Mouse (Mus musculus) kidney, adult 18-20 months (tissue): ENCODE data around the gene Faf2.

Experiments used
- DNase-seq: peaks from one replicate; pipeline ENCODE4 v3.0.0; 2021

Faf2 gene

DNA sequence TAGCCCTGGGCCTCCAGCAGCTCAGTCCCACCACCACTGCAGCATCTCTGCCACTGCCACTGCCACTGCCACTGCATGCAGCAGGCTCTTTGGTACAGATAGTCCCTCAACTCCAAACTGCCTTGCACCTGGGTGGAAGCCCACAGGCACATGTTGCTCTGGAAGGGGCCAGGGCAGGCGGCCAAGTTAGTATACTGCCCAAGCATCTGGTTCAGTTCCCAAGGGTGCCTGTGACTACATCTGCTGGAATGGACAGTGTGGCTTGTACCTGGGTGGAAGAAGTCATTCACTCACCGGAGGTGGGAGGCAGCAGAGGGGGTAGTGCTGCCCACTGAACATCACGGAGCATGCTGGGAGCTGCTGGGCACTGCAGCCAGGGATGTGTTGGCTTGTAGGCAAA is 61.7 kb downstream of the Faf2 start:
- no peak for DNase-seq

DNA sequence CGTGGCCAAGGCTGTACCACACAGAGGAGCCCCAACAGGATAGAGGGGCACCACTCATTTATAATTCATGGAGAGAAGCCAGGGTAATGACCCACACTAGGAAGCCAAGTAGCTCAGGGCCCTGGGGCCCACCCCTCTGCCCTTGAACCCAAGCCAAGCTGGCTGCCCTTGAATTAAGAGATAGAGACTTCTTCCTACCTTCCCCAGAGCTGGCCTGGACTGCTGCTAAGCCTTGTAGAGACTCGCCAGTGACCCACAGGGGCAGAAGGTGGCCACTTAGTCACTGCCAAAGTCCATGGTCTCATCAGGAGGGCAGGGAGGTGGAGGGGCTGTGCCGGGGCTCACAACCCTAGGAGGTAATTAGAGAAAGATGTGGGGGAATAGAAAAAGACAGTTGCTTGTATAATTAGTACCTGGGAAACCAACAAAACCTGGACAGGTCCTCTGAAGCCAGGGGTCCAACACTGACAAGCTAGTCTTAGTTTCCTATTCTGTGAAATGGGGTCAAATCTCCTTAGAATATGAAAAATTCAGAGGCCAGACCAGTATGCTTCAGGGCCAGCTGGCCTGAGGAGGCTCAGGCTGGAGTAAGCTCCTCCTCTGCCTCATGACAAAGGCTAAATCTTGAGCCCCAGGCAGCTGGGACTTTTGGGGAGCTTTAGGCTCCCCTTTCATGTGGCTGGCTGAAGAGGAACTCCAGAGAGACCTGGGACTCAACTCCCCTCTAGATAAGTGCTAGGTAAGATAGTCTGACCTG is 62.7 kb downstream of the Faf2 start:
- no peak for DNase-seq

DNA sequence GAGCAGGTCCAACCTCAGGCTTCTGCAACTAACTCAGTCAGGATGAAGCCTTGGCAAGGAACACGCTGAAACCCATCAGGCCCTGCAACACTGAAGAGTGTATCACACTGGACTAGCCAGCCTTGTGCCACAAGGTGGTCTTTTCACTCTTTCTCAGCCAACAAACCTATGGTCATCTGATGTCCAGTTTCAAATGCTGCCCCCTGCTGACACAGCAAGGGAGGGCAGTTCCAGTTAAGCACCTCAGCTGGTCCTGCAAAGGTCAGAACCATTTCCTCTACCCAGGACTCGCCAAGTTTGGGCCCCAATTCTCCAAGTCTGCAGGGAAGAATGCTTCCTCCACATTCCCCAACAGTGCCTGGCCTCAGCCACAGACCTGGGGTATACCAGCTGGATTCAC is 63.6 kb downstream of the Faf2 start:
- peak; percentile 76 for DNase-seq

DNA sequence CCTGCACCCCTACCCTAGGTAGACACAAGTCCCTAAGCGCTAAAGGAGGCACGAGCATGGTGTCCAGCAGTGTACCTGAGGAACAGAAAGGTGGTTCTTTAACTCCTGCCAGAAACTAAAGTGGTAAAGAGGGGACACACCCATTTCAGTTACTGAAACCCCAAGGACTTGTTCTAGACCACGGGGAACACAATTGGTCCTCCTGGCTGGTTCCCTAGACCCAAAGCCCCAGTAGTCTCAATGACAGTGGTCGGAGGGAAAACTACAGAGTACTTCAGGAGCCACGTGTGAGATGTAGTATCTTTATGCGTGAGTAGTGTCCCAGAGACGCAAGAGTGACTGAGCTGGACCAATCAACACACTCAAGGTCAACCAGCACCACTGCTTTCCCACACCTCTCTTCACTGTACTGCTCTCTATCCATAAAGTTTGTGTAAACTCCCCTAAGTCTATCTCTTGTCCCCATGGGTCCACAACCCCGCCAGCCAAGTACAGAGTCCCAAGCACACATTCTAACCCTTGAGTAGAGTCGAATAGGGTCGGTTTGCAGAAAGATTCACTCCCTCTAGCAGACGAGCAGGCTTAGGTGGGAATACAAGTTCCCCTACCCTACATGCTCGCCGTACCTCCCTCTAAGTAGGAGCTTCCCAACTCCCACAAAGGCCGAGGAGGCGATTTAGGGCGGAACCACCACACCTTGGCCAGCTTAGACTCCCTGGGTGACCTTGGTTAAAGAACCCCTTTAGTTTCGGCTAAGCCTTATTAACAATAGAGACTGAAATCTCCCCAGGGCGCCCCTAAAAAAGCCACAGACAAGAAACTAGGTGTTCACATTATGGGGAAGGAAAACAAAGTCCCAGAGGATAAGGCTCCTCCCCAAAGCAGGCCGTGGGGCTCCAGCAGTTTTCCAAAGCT is 64.8 kb downstream of the Faf2 start:
- DNase-seq = no peak

- DNase-seq = peak; percentile 81
These were observed 65.5 kb downstream of the Faf2 start for GRCm38 (mm10) chr13:54687096-54687495.

- DNase-seq = peak; percentile 99
These were observed 66.2 kb downstream of the Faf2 start for GRCm38 (mm10) chr13:54687575-54688424.

GRCm38 (mm10) chr13:54690151-54690740 is 68.7 kb downstream of the Faf2 start:
- DNase-seq = no peak

GRCm38 (mm10) chr13:54691737-54692136 is 70.2 kb downstream of the Faf2 start:
- no peak for DNase-seq

GRCm38 (mm10) chr13:54692711-54693557 is 71.3 kb downstream of the Faf2 start:
- DNase-seq = no peak

DNA sequence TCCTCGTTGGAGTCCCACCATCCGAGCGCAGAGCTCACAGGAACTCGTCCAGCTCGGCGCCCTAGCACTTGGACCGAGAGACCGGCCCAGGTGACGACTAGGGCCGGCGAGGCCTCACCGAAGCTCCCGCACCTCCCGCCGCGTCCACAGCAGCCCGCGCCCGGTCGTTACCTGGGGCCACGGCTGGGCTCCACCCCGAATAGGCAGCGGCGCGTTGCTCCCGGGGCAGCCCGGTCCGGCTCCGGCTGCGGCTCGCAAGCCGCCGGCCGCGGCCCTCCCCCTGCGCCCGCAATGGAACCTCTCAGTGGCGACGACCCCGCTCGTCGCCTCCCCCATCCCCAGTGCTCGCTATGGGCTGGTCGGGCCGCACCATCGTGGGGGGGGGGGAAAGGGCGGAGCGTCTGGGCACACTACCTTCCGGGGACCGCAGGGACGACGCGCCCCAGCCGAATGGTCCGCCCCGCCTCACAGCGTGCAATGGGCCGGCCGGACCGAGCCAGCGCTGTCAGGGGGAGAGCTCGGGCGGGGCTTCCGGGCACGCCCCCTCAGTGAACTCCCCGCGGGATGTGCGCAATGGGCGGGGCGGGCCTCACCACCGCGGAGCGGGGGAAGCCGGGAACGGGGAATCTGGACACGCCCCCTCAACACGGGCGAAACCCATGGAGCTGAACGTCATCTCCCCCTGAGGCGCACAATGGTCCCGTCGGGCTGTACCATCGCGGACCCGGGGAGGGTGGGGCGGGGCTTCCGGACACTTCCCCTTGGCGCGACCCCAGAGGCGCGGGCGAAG is 72.2 kb downstream of the Faf2 start, which contains the start of gene Rnf44:
Gene Rnf44 (minus strand): TSS at position 350 of the 790 bp plus-strand sequence.
- DNase-seq = peak; percentile 98

DNA sequence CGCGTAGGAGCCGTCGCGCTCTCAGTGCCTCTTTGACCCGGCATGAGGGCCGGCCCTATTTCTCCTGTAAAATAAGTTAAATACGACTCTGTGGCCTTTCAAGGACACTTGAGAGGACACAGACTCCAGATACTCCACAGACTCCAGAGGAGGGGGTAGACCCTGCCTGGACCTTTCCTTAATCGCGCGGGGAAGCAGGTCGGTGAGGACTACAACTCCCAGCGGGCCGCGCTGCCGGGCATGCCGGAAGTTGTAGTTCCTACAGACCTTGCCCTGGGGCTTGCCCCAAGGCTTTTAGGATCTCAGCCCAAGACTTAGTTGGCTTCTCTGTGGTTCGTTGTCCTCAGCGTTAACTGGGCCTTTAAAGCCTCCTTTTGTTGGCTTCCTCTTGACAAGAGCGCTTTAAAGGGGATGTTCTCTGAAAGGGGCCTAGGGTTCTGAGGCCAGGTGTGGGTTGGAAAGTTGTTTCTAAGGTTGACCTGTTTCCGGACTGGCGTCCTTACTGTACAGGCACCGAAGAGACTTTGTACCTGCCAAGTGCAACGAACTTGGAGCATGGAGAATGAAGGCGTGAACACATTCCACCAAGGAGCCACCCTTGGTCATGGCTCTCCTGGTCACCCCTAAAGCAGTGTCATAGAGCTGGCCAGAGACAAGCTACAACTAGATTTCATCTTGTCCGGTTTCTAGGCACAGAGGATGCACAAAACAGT is 72.9 kb downstream of the Faf2 start:
- DNase-seq = peak; percentile 96

DNA sequence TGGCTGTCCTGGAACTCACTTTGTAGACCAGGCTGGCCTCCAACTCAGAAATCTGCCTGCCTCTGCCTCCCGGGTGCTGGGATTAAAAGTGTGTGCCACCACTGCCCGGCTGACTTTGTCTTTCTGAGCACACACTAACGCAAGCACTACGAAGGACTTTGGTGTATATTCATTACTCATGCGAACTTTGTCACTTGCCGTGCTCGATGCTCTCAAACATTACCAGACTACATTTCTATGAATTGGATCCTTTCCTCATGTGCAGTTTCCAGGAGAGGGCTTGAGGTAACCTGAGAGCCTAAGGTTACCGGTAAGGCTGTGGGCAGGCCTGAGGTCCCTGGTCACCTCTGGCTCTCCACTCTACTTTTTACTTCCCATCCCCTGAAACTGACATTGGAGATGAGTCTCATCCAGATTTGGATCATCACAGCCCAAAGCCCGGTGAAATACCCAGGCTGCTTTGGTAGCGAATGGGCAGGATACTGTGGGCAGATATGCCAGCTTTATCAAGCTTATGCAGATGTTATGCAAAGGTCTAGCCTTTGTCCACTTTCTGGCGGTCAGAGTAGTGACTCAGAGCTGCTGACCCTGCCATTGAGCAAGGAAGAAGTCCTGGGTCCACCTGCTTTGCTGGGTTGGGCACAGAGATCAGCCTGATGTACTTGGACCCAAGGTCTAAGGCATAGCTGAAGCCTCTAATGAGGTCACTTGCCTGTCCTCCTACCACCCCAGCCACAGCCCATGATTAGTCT is 74.1 kb downstream of the Faf2 start:
- no peak for DNase-seq

DNA sequence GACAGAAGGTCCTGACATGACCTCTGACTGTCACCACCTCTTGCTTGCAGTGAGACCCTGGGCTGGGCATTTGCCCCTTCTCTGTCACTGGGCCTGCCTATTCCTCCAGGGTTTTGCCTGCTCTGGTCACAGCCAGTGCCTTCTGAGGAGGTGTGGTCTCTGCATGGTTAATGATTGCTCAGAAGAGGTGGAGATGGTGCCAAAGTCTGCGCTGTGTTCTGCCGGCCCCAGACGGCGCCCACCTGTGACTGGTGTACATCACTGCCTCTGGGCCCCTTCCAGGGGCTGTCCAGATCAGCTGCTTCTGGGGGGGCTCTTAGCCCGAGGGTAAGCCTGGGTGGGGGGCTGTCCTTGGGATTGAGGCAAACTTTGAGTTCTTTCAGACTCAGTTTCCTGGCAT is 79.7 kb downstream of the Faf2 start, which contains the start of gene Cdhr2:
Gene Cdhr2 (plus strand): TSS at position 219 of the 400 bp plus-strand sequence.
- DNase-seq = peak; percentile 78

DNA sequence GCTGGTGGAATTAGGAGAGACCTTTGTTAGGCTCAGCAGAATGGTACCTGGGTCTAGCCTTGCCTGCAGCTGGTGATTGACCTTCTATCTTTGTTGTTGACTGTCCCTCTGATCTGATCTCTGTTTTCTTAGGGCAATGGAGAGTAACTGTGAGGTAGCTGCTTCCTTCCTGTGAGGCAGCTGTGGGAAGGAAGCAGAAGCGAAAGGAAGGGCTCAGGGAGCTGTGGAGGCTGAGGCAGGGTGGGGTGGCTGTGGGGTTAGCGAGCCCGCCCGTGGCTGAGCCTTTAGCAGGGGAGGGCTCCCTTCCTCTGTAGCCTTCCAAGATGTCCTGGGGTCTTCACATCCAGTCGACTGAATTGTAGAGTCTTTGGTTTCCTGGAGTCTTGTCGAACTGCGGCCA is 80.9 kb downstream of the Faf2 start:
- DNase-seq = no peak

- no peak for DNase-seq
These were observed 83.3 kb downstream of the Faf2 start for GRCm38 (mm10) chr13:54704890-54705289.

DNA sequence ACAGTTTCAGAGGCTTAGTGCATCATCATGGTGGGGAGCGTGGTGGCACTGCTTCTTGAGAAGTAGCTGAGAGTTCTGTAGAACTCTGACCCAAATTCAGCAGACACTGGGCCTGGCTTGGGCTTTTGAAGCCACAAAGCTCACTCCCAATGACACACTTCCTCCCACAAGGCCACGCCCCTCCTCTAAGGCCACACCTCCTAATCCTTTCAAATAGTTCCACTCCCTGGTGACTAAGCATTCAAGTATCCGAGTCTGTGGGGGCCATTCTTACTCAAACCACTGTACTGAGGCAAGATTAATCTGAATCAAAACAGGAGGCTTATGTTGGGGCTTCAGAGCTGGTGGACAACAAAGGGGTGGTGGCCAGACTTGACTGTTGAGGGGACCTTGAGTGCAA is 89.3 kb downstream of the Faf2 start:
- no peak for DNase-seq
